Mouse (Mus musculus) erythroblast, embryonic 14.5 days (primary cell): ENCODE measurements around the gene Erf.

Source experiments
- GATA1 ChIP-seq: IDR thresholded peaks from 2 replicates; pipeline ENCODE4 v1.6.1; 2012; ENCODE audit warnings: low read length, inconsistent platforms, mixed read lengths
- TAL1 ChIP-seq: IDR thresholded peaks from 3 replicates; pipeline ENCODE4 v1.6.1; 2012; ENCODE audit warnings: low read length, inconsistent platforms, mixed read lengths

GRCm38 (mm10) chr7:25232101-25232648, 18.4 kb downstream of the Erf start:
- TF ChIP-seq GATA1 (no peak), TAL1 (no peak)
